Mouse (Mus musculus) left cerebral cortex, postnatal 14 days (tissue): ENCODE measurements at regions not wholly inside any gene's neighbourhood (a gene's known extent, or its start where the extent isn't known, plus 50 kb on each side); places are given as distances from the start of the nearest gene placed in this dataset.

Source experiments
- DNase-seq, 2 experiments: peaks; one replicate each; pipeline ENCODE4 v3.0.0; 2021 to 2022; ENCODE audit warnings: low spot score in 2 of 2, mixed read lengths in 1 of 2
- intact Hi-C: fragments of 180-260 bp; cut with DNase I; formaldehyde crosslinking; loops from one replicate; pipeline ENCODE4 v1.15.1; 2025

DNA sequence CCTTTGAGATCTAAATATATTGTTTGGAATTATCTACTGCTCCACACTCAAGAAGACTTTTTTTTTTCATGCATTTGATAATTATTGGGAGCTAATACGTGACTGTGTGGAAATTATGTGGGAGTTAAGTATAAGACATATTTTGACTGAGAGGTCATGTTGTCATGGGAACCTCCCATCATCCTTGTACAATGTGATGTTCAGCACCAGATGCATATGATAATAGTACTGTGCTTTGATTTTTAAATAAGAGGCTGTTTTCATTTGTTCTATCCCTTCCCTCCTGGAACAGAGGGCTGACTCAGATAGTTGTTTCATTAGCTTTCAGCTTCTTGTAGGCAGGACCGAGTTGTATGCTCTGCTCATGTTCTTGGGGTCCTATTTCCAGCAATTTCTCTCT is 190.6 kb upstream of the Malrd1 start:
- intact Hi-C loops: no loop called here
- peak in 1 of 2 experiments; percentile 1 for DNase-seq

DNA sequence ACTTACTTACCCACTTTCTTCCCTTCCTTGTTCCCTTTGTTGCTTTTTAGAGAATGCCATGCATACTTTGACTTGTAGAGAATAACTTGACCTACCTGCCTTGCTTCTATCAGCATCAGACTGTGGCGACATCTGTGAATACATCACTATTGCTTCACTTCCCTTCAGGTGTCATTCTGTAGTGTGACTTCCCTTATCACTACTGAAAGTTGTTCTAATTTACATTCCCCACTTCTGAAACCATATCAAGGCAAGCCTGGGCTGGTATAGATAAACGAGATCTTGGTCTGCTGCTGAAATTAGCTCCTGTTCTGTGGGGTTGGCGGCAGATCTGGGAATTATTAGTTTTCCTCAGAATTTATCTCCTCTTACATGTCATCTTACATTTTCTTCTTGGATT is 178.3 kb upstream of the Malrd1 start:
- DNase-seq: no peak
- intact Hi-C loops: no loop called here
